Mouse (Mus musculus) olfactory bulb, adult 2 months (tissue): ENCODE measurements at regions not wholly inside any gene's neighbourhood (a gene's known extent, or its start where the extent isn't known, plus 50 kb on each side); places are given as distances from the start of the nearest gene placed in this dataset.
"Not testable (repeated sequence)": the region's sequence is repeated elsewhere in the genome, so short reads cannot be mapped to it uniquely, and the experiment has no call there.

Experiments used
- H3K27ac ChIP-seq: fragments of 200-500 bp; 2 replicates; pipeline ENCODE4 v1.5.1; 2012; ENCODE audit warnings: low read depth, low read length; ENCODE audit not compliant: insufficient read depth
- H3K4me1 ChIP-seq: fragments of 200-500 bp; 2 replicates; pipeline ENCODE4 v1.6.1; 2012; ENCODE audit warnings: low read length; ENCODE audit not compliant: control insufficient read depth, insufficient read depth
- H3K4me3 ChIP-seq: fragments of 200-500 bp; 2 replicates; pipeline ENCODE4 v1.5.1; 2012; ENCODE audit warnings: mild to moderate bottlenecking, low read depth, low read length, moderate library complexity; ENCODE audit not compliant: insufficient read depth
- CTCF ChIP-seq: fragments of 200-500 bp; IDR thresholded peaks from 2 replicates; pipeline ENCODE4 v1.5.1; 2012; ENCODE audit warnings: low read depth, mild to moderate bottlenecking, low read length, moderate library complexity; ENCODE audit not compliant: insufficient read depth
- POLR2A ChIP-seq: fragments of 200-500 bp; IDR thresholded peaks from 2 replicates; pipeline ENCODE4 v1.6.1; 2012; ENCODE audit warnings: mild to moderate bottlenecking, low read depth, low read length, moderate library complexity; ENCODE audit not compliant: insufficient read depth
- WGBS: fragments of 180-500 bp; shearing (Covaris S2); methylation state at CpG from one replicate; pipeline ENCODE4 v1.1.7; 2018; 5-methylcytosine and 5-hydroxymethylcytosine counted together

DNA sequence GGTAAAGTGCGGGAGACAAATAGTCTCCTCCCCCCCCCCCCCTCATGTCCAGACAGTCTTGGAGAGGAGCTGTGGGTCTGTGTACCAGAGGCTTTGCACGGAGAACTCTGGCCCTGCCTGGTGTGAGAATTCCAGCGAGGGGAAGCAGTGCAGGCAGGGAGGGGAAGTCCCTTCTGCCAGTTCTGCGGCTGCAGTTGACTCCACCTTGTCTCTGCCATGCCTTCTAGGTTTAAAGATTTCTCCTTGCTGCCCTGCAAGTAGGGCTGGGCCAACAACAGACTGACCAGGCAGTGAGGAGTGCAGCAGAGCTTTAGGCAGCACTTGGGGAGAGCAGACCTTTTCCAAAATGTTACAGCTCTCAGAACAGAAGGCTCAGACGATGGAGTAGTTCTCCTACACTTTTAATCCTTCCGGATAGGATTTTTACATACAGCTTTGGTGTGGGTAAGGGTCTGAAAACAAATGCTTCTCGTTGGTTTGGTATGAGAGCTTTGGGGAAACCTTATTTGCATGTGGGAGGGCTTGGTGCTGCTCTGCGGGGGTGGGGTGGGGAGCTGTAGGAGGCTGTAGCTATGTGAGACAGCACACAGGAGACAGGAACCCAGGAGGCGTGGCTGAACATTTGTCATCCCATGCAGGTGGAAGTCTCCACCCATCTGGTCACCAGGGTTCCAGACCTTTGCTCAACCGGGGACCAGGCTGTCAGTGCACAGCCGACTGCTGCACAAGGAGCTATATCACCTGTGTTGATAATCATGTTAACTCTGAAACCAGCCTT, 96.8 kb upstream of the Ctso start:
- Histone ChIP-seq H3K4me1 (peaks cover 7% of the 10 kb centered on the region), H3K4me3 (no peak overlapping the region), H3K27ac (0 out of 2 replicates have a peak overlapping the region, but pooled peaks have one; percentile 27)
- 23% methylated on average over 11 of the region's 11 CpGs for WGBS
- TF ChIP-seq POLR2A (no peak), CTCF (no peak)

DNA sequence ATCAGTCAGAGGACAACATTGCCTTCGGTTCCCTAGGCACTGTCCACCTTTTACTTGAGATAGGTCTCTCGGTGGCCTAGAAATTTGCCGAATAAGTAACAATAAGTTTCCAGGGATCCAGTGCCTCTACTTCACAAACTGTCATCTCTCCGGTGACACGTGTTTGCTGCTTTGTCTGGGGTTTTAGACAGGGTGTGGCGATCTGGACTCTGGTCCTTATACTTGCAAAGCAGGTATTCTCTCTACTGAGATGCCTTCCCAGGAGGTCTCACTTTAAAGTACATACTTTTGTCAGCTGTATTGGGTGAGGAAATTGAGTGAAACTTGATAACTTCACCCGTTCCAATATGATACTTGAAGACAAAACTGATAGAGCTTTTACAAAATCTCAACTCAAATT, 95.9 kb upstream of the Ctso start:
- Histone ChIP-seq H3K4me1 (peaks cover 7% of the 10 kb centered on the region), H3K27ac (no peak overlapping the region), H3K4me3 (no peak overlapping the region)
- WGBS = 89% methylated on average over 7 of the region's 7 CpGs
- no peak for TF ChIP-seq POLR2A
- no peak for TF ChIP-seq CTCF

DNA sequence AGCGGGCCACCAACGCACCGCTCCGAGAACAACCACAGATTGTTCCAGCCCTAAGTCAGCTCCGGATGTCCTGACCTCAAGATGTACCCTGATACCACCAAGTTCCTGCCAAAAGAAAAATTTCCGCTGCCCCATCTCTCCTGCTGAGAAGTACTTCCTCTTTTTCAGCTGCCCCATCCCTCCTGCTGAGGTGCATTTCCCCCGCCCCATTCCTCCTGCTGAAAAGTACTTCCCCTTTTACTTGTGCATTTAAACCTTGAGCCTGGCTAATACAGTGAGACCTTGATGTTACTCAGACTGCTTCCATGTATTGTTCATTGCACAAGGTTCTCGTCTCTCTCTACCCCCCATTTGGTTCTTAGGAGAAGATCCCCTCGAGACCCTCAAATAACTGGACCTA, 94.3 kb upstream of the Ctso start:
- H3K27ac ChIP-seq, H3K4me1 ChIP-seq, H3K4me3 ChIP-seq: not testable (repeated sequence)
- 87% methylated on average over 9 of the region's 9 CpGs for WGBS

DNA sequence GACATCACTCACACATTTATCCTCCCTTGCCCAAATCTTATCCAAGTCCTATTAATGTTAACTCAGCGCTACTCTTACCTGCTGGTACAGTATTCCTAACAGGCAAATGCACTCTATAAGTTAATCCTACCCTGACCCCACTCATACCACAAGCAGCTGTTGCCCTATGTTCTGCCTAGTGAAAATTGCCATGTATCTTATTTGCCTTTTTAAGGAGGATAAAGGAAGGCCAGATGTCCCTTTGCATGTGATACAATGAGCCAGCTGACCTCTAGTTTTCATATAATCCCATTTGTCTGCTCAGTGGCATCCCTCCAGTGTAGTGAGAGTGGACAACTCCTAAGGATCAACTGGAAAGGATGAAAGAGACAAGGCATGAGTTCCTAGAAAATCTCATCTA, 67.9 kb upstream of the Ctso start:
- TF ChIP-seq POLR2A (no peak), CTCF (no peak)
- Histone ChIP-seq H3K4me1 (no peaks in the 10 kb centered on the region), H3K4me3 (no peak overlapping the region), H3K27ac (no peak overlapping the region)
- WGBS = 98% methylated on average over 1 of the region's 1 CpGs
